Mouse (Mus musculus) gastrocnemius, postnatal 36 days (tissue): ENCODE measurements at regions not wholly inside any gene's neighbourhood (a gene's known extent, or its start where the extent isn't known, plus 50 kb on each side); places are given as distances from the start of the nearest gene placed in this dataset.
"Not testable (repeated sequence)": the region's sequence is repeated elsewhere in the genome, so short reads cannot be mapped to it uniquely, and the experiment has no call there.

Experiments
- DNase-seq, 2 experiments: peaks; one replicate each; pipeline ENCODE4 v3.0.0; 2022
- intact Hi-C: fragments of 180-260 bp; cut with DNase I; formaldehyde crosslinking; loops from one replicate; pipeline ENCODE4 v1.15.1; 2025

GRCm38 (mm10) chr14:18511094-18511493, 179.4 kb upstream of the Ube2e1 start:
- intact Hi-C loops = no loop called here
- DNase-seq = peak in 1 of 2 experiments; percentile 21

- no peak for DNase-seq
- intact Hi-C loops = no loop called here
Measured at GRCm38 (mm10) chr14:18508359-18508647, 176.6 kb upstream of the Ube2e1 start.

- DNase-seq = no peak
- intact Hi-C loops = no loop called here
Measured at GRCm38 (mm10) chr14:18507582-18508358, 176.1 kb upstream of the Ube2e1 start.

GRCm38 (mm10) chr14:18506168-18506567, 174.5 kb upstream of the Ube2e1 start:
- intact Hi-C loops = loop anchor here (1.0 kb wide), 1 partner anchor 540 kb away; no protein-coding TSS in a partner anchor
- DNase-seq = no peak

- DNase-seq = no peak
- intact Hi-C loops = no loop called here
Measured at GRCm38 (mm10) chr14:18500249-18500832, 168.7 kb upstream of the Ube2e1 start.

- DNase-seq = no peak
- intact Hi-C loops = no loop called here
Measured at GRCm38 (mm10) chr14:18494048-18494447, 162.4 kb upstream of the Ube2e1 start.

GRCm38 (mm10) chr14:18486132-18486800, 154.6 kb upstream of the Ube2e1 start:
- intact Hi-C loops = loop anchor here (2.0 kb wide), 1 partner anchor 27 kb away; no protein-coding TSS in a partner anchor
- no peak for DNase-seq

- intact Hi-C loops = no loop called here
- no peak for DNase-seq
Measured at GRCm38 (mm10) chr14:18485526-18485925, 153.9 kb upstream of the Ube2e1 start.

GRCm38 (mm10) chr14:18476795-18477320, 145.2 kb upstream of the Ube2e1 start:
- intact Hi-C loops = no loop called here

GRCm38 (mm10) chr14:18468611-18469010, 137.0 kb upstream of the Ube2e1 start:
- intact Hi-C loops = loop anchor here (10.0 kb wide), 1 partner anchor 94 kb away; no protein-coding TSS in a partner anchor
- peak; percentile 19 to 33 for DNase-seq

More at GRCm38 (mm10) chr14:18476795-18477320, 145.2 kb upstream of the Ube2e1 start:
- no peak for DNase-seq

- intact Hi-C loops = loop anchor here (10.0 kb wide), 1 partner anchor 92 kb away; no protein-coding TSS in a partner anchor
- DNase-seq = not testable (repeated sequence)
Measured at GRCm38 (mm10) chr14:18466864-18467263, 135.2 kb upstream of the Ube2e1 start.

- not testable (repeated sequence) for DNase-seq
- intact Hi-C loops = loop anchor here (5.0 to 10.0 kb wide), 2 partner anchors 47 to 89 kb away; no protein-coding TSS in a partner anchor
Measured at GRCm38 (mm10) chr14:18464199-18464598, 132.5 kb upstream of the Ube2e1 start.

- no peak for DNase-seq
- intact Hi-C loops = loop anchor here (5.0 to 10.0 kb wide), 2 partner anchors 46 to 89 kb away; no protein-coding TSS in a partner anchor
Measured at GRCm38 (mm10) chr14:18463230-18463873, 131.7 kb upstream of the Ube2e1 start.

- DNase-seq = peak in 1 of 2 experiments; percentile 20
- intact Hi-C loops = loop anchor here (5.0 to 10.0 kb wide), 2 partner anchors 45 to 88 kb away; no protein-coding TSS in a partner anchor
Measured at GRCm38 (mm10) chr14:18462381-18462780, 130.7 kb upstream of the Ube2e1 start.

GRCm38 (mm10) chr14:18448666-18449065, 117.0 kb upstream of the Ube2e1 start:
- intact Hi-C loops = no loop called here

GRCm38 (mm10) chr14:18444492-18444891, 112.8 kb upstream of the Ube2e1 start:
- no peak for DNase-seq
- intact Hi-C loops = no loop called here

More at GRCm38 (mm10) chr14:18448666-18449065, 117.0 kb upstream of the Ube2e1 start:
- no peak for DNase-seq

GRCm38 (mm10) chr14:18428968-18429367, 97.3 kb upstream of the Ube2e1 start:
- DNase-seq, intact Hi-C loops: not testable (repeated sequence)

- intact Hi-C loops = no loop called here
- DNase-seq = no peak
Measured at GRCm38 (mm10) chr14:18425887-18426286, 94.2 kb upstream of the Ube2e1 start.

- DNase-seq = no peak
- intact Hi-C loops = loop anchor here (5.0 kb wide), 1 partner anchor 45 kb away; no protein-coding TSS in a partner anchor
Measured at GRCm38 (mm10) chr14:18416839-18417238, 85.2 kb upstream of the Ube2e1 start.

- intact Hi-C loops = loop anchor here (5.0 kb wide), 1 partner anchor 46 kb away; no protein-coding TSS in a partner anchor
Measured at GRCm38 (mm10) chr14:18416319-18416718, 84.7 kb upstream of the Ube2e1 start.

More at GRCm38 (mm10) chr14:18416319-18416718, 84.7 kb upstream of the Ube2e1 start:
- peak in 1 of 2 experiments; percentile 18 for DNase-seq
